Mouse (Mus musculus) Muller cell, postnatal 12 days (primary cell): ENCODE measurements around the gene Zfp260.
"Not testable (repeated sequence)": the region's sequence is repeated elsewhere in the genome, so short reads cannot be mapped to it uniquely, and the experiment has no call there.

Source experiments
- DNase-seq: peaks from one replicate; pipeline ENCODE4 v3.0.0-alpha.2; 2015; ENCODE audit errors: inconsistent ontology term

The Zfp260 gene

GRCm38 (mm10) chr7:30094646-30095429 is at the start of gene Zfp260:
Zfp260 (plus strand) TSS chr7:30094777.
- DNase-seq: peak; percentile 96

- DNase-seq: no peak
Observed at GRCm38 (mm10) chr7:30048126-30048525, 46.5 kb upstream of the Zfp260 start.

GRCm38 (mm10) chr7:30050882-30051548 is 43.6 kb upstream of the Zfp260 start, which contains the start of gene Zfp14:
Zfp14 (minus strand) TSS chr7:30051380.
- DNase-seq: peak; percentile 84

GRCm38 (mm10) chr7:30053591-30053990 is 41.0 kb upstream of the Zfp260 start:
- DNase-seq: no peak

GRCm38 (mm10) chr7:30060341-30060740 is 34.2 kb upstream of the Zfp260 start:
- no peak for DNase-seq

GRCm38 (mm10) chr7:30062478-30062877 is 32.1 kb upstream of the Zfp260 start:
- no peak for DNase-seq

- no peak for DNase-seq
Observed at GRCm38 (mm10) chr7:30064622-30065021, 30.0 kb upstream of the Zfp260 start.

- DNase-seq: peak; percentile 83
Observed at GRCm38 (mm10) chr7:30072146-30073028, 22.2 kb upstream of the Zfp260 start, which contains the start of gene Zfp82. Zfp82 (minus strand) TSS chr7:30072900.

- DNase-seq: no peak
Observed at GRCm38 (mm10) chr7:30086524-30086923, 8.1 kb upstream of the Zfp260 start.

GRCm38 (mm10) chr7:30089405-30089804 is 5.2 kb upstream of the Zfp260 start:
- DNase-seq: no peak

GRCm38 (mm10) chr7:30090092-30090969 is 4.2 kb upstream of the Zfp260 start, which contains the start of the genes Gm26920 and Zfp566:
Gm26920 (minus strand) TSS chr7:30090410.
Zfp566 (minus strand) TSS chr7:30090527.
- DNase-seq: peak; percentile 98

- peak; percentile 33 for DNase-seq
Observed at GRCm38 (mm10) chr7:30090970-30091585, 3.5 kb upstream of the Zfp260 start.

- DNase-seq: no peak
Observed at GRCm38 (mm10) chr7:30092666-30093065, 1.9 kb upstream of the Zfp260 start.

- no peak for DNase-seq
Observed at GRCm38 (mm10) chr7:30093918-30094415, 610 bp upstream of the Zfp260 start.

GRCm38 (mm10) chr7:30095551-30096125 is 1.1 kb downstream of the Zfp260 start:
- peak; percentile 14 for DNase-seq

GRCm38 (mm10) chr7:30099297-30099696 is 4.7 kb downstream of the Zfp260 start:
- no peak for DNase-seq

- DNase-seq: no peak
Observed at GRCm38 (mm10) chr7:30116076-30116475, 21.5 kb downstream of the Zfp260 start.

- not testable (repeated sequence) for DNase-seq
Observed at GRCm38 (mm10) chr7:30117935-30118334, 23.4 kb downstream of the Zfp260 start.

- peak; percentile 95 for DNase-seq
Observed at GRCm38 (mm10) chr7:30121308-30122187, 27.0 kb downstream of the Zfp260 start, which contains the start of gene Zfp382. Zfp382 (plus strand) TSS chr7:30121942.
